Comparison of ENCODE assay signal across 16 mouse cellular contexts in the genomic region with DNA sequence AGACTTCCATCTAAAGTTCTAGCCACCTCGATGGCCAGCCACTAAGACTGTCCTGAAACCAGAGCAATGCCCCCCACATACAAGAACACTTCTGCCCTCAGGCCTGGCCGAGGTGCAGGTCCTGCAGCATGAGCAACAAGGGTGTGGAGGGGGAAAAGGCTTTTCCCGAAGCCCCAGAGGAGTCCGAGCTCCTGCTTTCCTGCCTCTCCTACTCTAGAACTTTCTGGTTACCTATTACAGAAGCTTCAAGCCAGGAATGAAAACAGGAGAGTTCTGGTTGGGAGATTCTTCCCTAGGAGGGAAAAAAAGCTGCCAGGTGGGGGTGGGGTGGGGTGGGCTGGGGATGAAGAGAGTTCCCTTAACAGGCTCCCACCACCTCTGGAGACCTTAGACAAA. TPM values are rescaled to one million over a fixed set of nuclear protein-coding genes. Genes with fewer than 3 reads are reported as not detected.
A peak's percentile ranks its signal among the peaks of the same experiment; 100 is the strongest.
DNase-seq lines count a peak whose midpoint lies in the region; ATAC-seq and TF ChIP-seq lines count a peak whose summit lies in the region.
"Had no signal": no experiment of that assay in that cellular context is flagged by ENCODE, and none has a peak within 500 bp of the region (broad histone marks: within the 10 kb centered on the region; RNA-seq: fewer than 3 reads in every experiment).

No protein-coding gene starts in this region.

- H3K9ac ChIP-seq in heart, embryonic 12.5 days, result 0 out of 2 replicates have a peak overlapping the region, but pooled peaks have one; percentile 11
- H3K9ac ChIP-seq in forebrain, embryonic 15.5 days (replicated peaks), result no peak overlapping the region
- no peak overlapping the region; the same call in 1 of the 2 replicates for H3K9ac ChIP-seq in liver, embryonic 13.5 days
- H3K9ac ChIP-seq: heart, embryonic 13.5 days; limb, embryonic 15.5 days had no signal

- ATAC-seq in heart, embryonic 12.5 days (ENCODE audit: insufficient number of reproducible peaks, low FRiP score), result no peak
- ATAC-seq in forebrain, embryonic 15.5 days (replicated peaks), result no peak
- ATAC-seq in liver, embryonic 13.5 days (ENCODE audit: low read depth), result no peak
- ATAC-seq: inflammation-experienced regulatory T-cells, adult 6 months had no signal

- no peaks in the 10 kb centered on the region for H3K36me3 ChIP-seq in heart, embryonic 12.5 days
- H3K36me3 ChIP-seq in forebrain, embryonic 15.5 days, result no peaks in the 10 kb centered on the region
- no peaks in the 10 kb centered on the region for H3K36me3 ChIP-seq in liver, embryonic 13.5 days
- H3K36me3 ChIP-seq: heart, embryonic 13.5 days; limb, embryonic 15.5 days had no signal

- no peak for TF ChIP-seq CTCF in layer of hippocampus, adult 2 months (conservative IDR thresholded peaks at IDR 0.05)

- no peak overlapping the region for H3K27ac ChIP-seq in heart, embryonic 12.5 days (ENCODE audit: poor library complexity, severe bottlenecking)
- peak overlapping the region; percentile 96 for H3K27ac ChIP-seq in layer of hippocampus, adult 2 months
- peak overlapping the region; percentile 93 for H3K27ac ChIP-seq in forebrain, embryonic 15.5 days (replicated peaks)
- H3K27ac ChIP-seq in liver, embryonic 13.5 days, result peak overlapping the region; percentile 76
- H3K27ac ChIP-seq: heart, embryonic 13.5 days; limb, embryonic 15.5 days had no signal

- no peaks in the 10 kb centered on the region for H3K9me3 ChIP-seq in heart, embryonic 12.5 days (replicated peaks)
- no peaks in the 10 kb centered on the region for H3K9me3 ChIP-seq in forebrain, embryonic 15.5 days
- no peaks in the 10 kb centered on the region for H3K9me3 ChIP-seq in liver, embryonic 13.5 days (replicated peaks)
- H3K9me3 ChIP-seq: heart, embryonic 13.5 days; limb, embryonic 15.5 days had no signal

- DNase-seq in heart, adult 9 months (ENCODE audit: low spot score in 2 of 2), result no peak
- no peak for DNase-seq in layer of hippocampus, adult 2 months (ENCODE audit: low spot score in 2 of 2)
- no peak for DNase-seq in layer of hippocampus, postnatal 25 days (ENCODE audit: extremely low spot score in 1 of 2, low spot score in 1 of 2)
- no peak for DNase-seq in liver, embryonic 13.5 days
- no peak for DNase-seq in lung, postnatal 14 days
- no peak for DNase-seq in adrenal gland, adult 2 months
- DNase-seq: adrenal gland, postnatal 36 days; cerebellum, adult 11 months; embryo, embryonic 11 days; gastrocnemius, postnatal 25 days; thymus, postnatal 4 days had no signal

- WGBS in heart, embryonic 12.5 days, result 58% methylated on average over 4 of the region's 4 CpGs
- 64% methylated on average over 4 of the region's 4 CpGs for WGBS in forebrain, embryonic 15.5 days
- WGBS in liver, embryonic 13.5 days (ENCODE audit: insufficient replicate concordance), result 46% methylated on average over 4 of the region's 4 CpGs

- H3K4me3 ChIP-seq in heart, embryonic 12.5 days, result no peak overlapping the region
- peak overlapping the region; percentile 90 for H3K4me3 ChIP-seq in layer of hippocampus, adult 2 months
- no peak overlapping the region; the same call in 1 of the 2 replicates for H3K4me3 ChIP-seq in forebrain, embryonic 15.5 days
- no peak overlapping the region for H3K4me3 ChIP-seq in liver, embryonic 13.5 days (replicated peaks)
- H3K4me3 ChIP-seq: heart, embryonic 13.5 days; limb, embryonic 15.5 days had no signal

- no peak overlapping the region for H3K4me2 ChIP-seq in heart, embryonic 12.5 days
- peak overlapping the region; percentile 97 for H3K4me2 ChIP-seq in forebrain, embryonic 15.5 days (replicated peaks)
- H3K4me2 ChIP-seq in liver, embryonic 13.5 days, result 0 out of 2 replicates have a peak overlapping the region, but pooled peaks have one; percentile 41
- H3K4me2 ChIP-seq: heart, embryonic 13.5 days; limb, embryonic 15.5 days had no signal

- peaks cover 45% of the 10 kb centered on the region for H3K27me3 ChIP-seq in heart, embryonic 12.5 days (replicated peaks)
- no peaks in the 10 kb centered on the region for H3K27me3 ChIP-seq in forebrain, embryonic 15.5 days
- peaks cover 69% of the 10 kb centered on the region for H3K27me3 ChIP-seq in liver, embryonic 13.5 days
- H3K27me3 ChIP-seq: limb, embryonic 15.5 days had no signal

- peaks cover 61% of the 10 kb centered on the region for H3K4me1 ChIP-seq in heart, embryonic 12.5 days (replicated peaks)
- H3K4me1 ChIP-seq in forebrain, embryonic 15.5 days, result peaks cover 86% of the 10 kb centered on the region
- peaks cover 91% of the 10 kb centered on the region for H3K4me1 ChIP-seq in liver, embryonic 13.5 days (replicated peaks)

RNA-seq across cellular contexts. Expression of gene Baiap2, which starts 2.9 kb away (rescaled TPM):
- polyA plus RNA-seq in heart, embryonic 12.5 days (2016; fragmentation: Nextera tagmentation; extraction: Ambion mirVana), result 15.6 and 16.4 TPM in 2 replicates
- 100 to 1,000 TPM; 244 to 257 TPM for total RNA-seq in layer of hippocampus, adult 2 months (2021)
- 100 to 1,000 TPM; 226 to 231 TPM for total RNA-seq in layer of hippocampus, postnatal 25 days (2021)
- polyA plus RNA-seq in forebrain, embryonic 15.5 days (2015; fragmentation: Nextera tagmentation; extraction: Ambion mirVana), result 28.1 and 34.0 TPM in 2 replicates
- polyA plus RNA-seq in liver, embryonic 13.5 days (2015; fragmentation: Nextera tagmentation; extraction: Ambion mirVana), result 5.1 and 5.5 TPM in 2 replicates
- 10 to 100 TPM; 17.0 to 23.2 TPM for total RNA-seq in adrenal gland, adult 2 months (2021)
- polyA plus RNA-seq in adrenal gland, adult 2 months (2012; rRNA removed), result 42.3 and 46.7 TPM in 2 replicates

RNA-seq across cellular contexts. Expression of gene Chmp6, which starts 26.5 kb away (rescaled TPM):
- 67.8 and 70.4 TPM in 2 replicates for polyA plus RNA-seq in heart, embryonic 12.5 days (2016; fragmentation: Nextera tagmentation; extraction: Ambion mirVana)
- 10 to 100 TPM; 34.7 to 45.9 TPM for total RNA-seq in layer of hippocampus, adult 2 months (2021)
- total RNA-seq in layer of hippocampus, postnatal 25 days (2021), result 10 to 100 TPM; 38.0 to 39.7 TPM
- polyA plus RNA-seq in forebrain, embryonic 15.5 days (2015; fragmentation: Nextera tagmentation; extraction: Ambion mirVana), result 94.2 and 95.7 TPM in 2 replicates
- polyA plus RNA-seq in liver, embryonic 13.5 days (2015; fragmentation: Nextera tagmentation; extraction: Ambion mirVana), result 37.4 and 37.6 TPM in 2 replicates
- total RNA-seq in adrenal gland, adult 2 months (2021), result 10 to 100 TPM; 26.0 to 34.9 TPM
- 56.8 and 66.5 TPM in 2 replicates for polyA plus RNA-seq in adrenal gland, adult 2 months (2012; rRNA removed)
